Mouse (Mus musculus) left cerebral cortex, postnatal 14 days (tissue): Measurements from ENCODE around the gene Rs1. TPM values are rescaled to one million over a fixed set of nuclear protein-coding genes. Genes with fewer than 3 reads are reported as not detected.
"Not testable (repeated sequence)": the region's sequence is repeated elsewhere in the genome, so short reads cannot be mapped to it uniquely, and the experiment has no call there.

Source experiments
- DNase-seq, 2 experiments: peaks; one replicate each; pipeline ENCODE4 v3.0.0; 2021 to 2022; ENCODE audit warnings: low spot score in 2 of 2, mixed read lengths in 1 of 2
- intact Hi-C: fragments of 180-260 bp; cut with DNase I; formaldehyde crosslinking; loops from one replicate; pipeline ENCODE4 v1.15.1; 2025
- long read RNA-seq, 2 experiments: library from polyadenylated mRNA; stranded (forward); transcript quantifications; one replicate each; pipeline ENCODE4 v2.0.0; 2021
- total RNA-seq, 2 experiments: library from RNA; stranded (reverse); gene quantifications; 2 replicates each; pipeline ENCODE4 v1.2.3; 2021

Gene Rs1
- total RNA-seq, result not detected
- long read RNA-seq, experiment 1, partial matches to known transcripts, result 0 of 1 reads
- long read RNA-seq, experiment 1, other reads (novel, unspliced or antisense), result 1 of 1 reads
- long read RNA-seq, experiment 2, result 0 reads

- no peak for DNase-seq
- intact Hi-C loops, result no loop called here
These were observed at the start of gene Rs1 for GRCm38 (mm10) chrX:160767713-160768112. Rs1 (plus strand) TSS chrX:160768013.

- intact Hi-C loops, result no loop called here
These were observed 32.2 kb upstream of the Rs1 start, which contains the start of gene Ppef1 for GRCm38 (mm10) chrX:160735650-160736049. Ppef1 (minus strand) TSS chrX:160735765.

GRCm38 (mm10) chrX:160745399-160745798, 22.4 kb upstream of the Rs1 start:
- no peak for DNase-seq
- intact Hi-C loops, result no loop called here

More at GRCm38 (mm10) chrX:160735650-160736049, 32.2 kb upstream of the Rs1 start, which contains the start of gene Ppef1:
- DNase-seq, result no peak

- no peak for DNase-seq
- intact Hi-C loops, result no loop called here
These were observed 19.2 kb upstream of the Rs1 start for GRCm38 (mm10) chrX:160748653-160749052.

GRCm38 (mm10) chrX:160750808-160751207, 17.0 kb upstream of the Rs1 start:
- no peak for DNase-seq
- intact Hi-C loops, result no loop called here

GRCm38 (mm10) chrX:160765389-160766232, 2.2 kb upstream of the Rs1 start:
- peak; percentile 88 to 94 for DNase-seq
- intact Hi-C loops, result no loop called here

- intact Hi-C loops, result no loop called here
- DNase-seq, result no peak
These were observed 1.6 kb upstream of the Rs1 start for GRCm38 (mm10) chrX:160766233-160766616.

- intact Hi-C loops, result loop anchor here (5.0 kb wide), 2 partner anchors 177 to 223 kb away; partner anchors contain the start of gene Cdkl5
- DNase-seq, result not testable (repeated sequence)
These were observed 1.8 kb downstream of the Rs1 start for GRCm38 (mm10) chrX:160769622-160770021.

- peak; percentile 29 to 54 for DNase-seq
- intact Hi-C loops, result loop anchor here (5.0 kb wide), 2 partner anchors 181 to 219 kb away; partner anchors contain the start of gene Cdkl5
These were observed 5.2 kb downstream of the Rs1 start for GRCm38 (mm10) chrX:160773033-160773432.

- no peak for DNase-seq
- intact Hi-C loops, result no loop called here
These were observed 14.5 kb downstream of the Rs1 start for GRCm38 (mm10) chrX:160782276-160782675.

GRCm38 (mm10) chrX:160794920-160795319, 27.1 kb downstream of the Rs1 start:
- peak in 1 of 2 experiments; percentile 14 for DNase-seq
- intact Hi-C loops, result no loop called here

GRCm38 (mm10) chrX:160804409-160805150, 36.8 kb downstream of the Rs1 start:
- intact Hi-C loops, result no loop called here
- peak in 1 of 2 experiments; percentile 12 for DNase-seq

GRCm38 (mm10) chrX:160808226-160808625, 40.4 kb downstream of the Rs1 start:
- intact Hi-C loops, result no loop called here
- DNase-seq, result no peak

Other genes starting within 250 kb of the Rs1 start
- 1 to 10 TPM; 4.7 to 6.5 TPM for gene Ppef1, start 32.2 kb upstream of the Rs1 start, total RNA-seq
- 1 to 10 TPM; 1.6 to 1.7 TPM for gene Gja6, start 139.0 kb downstream of the Rs1 start, total RNA-seq
- 100 to 1,000 TPM; 151 to 161 TPM for gene Cdkl5, start 226.7 kb downstream of the Rs1 start, total RNA-seq